Mouse (Mus musculus) olfactory bulb, adult 2 months (tissue): ENCODE results near the gene Oxnad1.

ENCODE experiments used
- CTCF ChIP-seq: fragments of 200-500 bp; IDR thresholded peaks from 2 replicates; pipeline ENCODE4 v1.5.1; 2012; ENCODE audit warnings: low read depth, mild to moderate bottlenecking, low read length, moderate library complexity; ENCODE audit not compliant: insufficient read depth
- POLR2A ChIP-seq: fragments of 200-500 bp; IDR thresholded peaks from 2 replicates; pipeline ENCODE4 v1.6.1; 2012; ENCODE audit warnings: mild to moderate bottlenecking, low read depth, low read length, moderate library complexity; ENCODE audit not compliant: insufficient read depth

- no peak for TF ChIP-seq CTCF
- no peak for TF ChIP-seq POLR2A
These were observed 31.3 kb upstream of the Oxnad1 start for GRCm38 (mm10) chr14:32053895-32054294.
